Mouse (Mus musculus) thymus, adult 2 months (tissue): ENCODE data around the gene Zfp110. TPM values are rescaled to one million over a fixed set of nuclear protein-coding genes. Genes with fewer than 3 reads are reported as not detected.
"Not testable (repeated sequence)": the region's sequence is repeated elsewhere in the genome, so short reads cannot be mapped to it uniquely, and the experiment has no call there.

Experiments
- DNase-seq: peaks from one replicate; pipeline ENCODE4 v3.0.0; 2021
- H3K27ac ChIP-seq: fragments of 200-500 bp; 2 replicates; pipeline ENCODE4 v1.5.1; 2012; ENCODE audit warnings: low read length, control low read depth; ENCODE audit not compliant: control insufficient read depth, insufficient read depth
- H3K27me3 ChIP-seq: fragments of 200-500 bp; 2 replicates; pipeline ENCODE4 v1.6.1; 2012; ENCODE audit warnings: mild to moderate bottlenecking, low read length, moderate library complexity, mixed read lengths; ENCODE audit not compliant: control insufficient read depth, insufficient read depth
- H3K36me3 ChIP-seq: fragments of 200-500 bp; 2 replicates; pipeline ENCODE4 v1.6.1; 2012; ENCODE audit warnings: mild to moderate bottlenecking, low read length, moderate library complexity; ENCODE audit not compliant: control insufficient read depth, insufficient read depth
- H3K4me1 ChIP-seq: fragments of 200-500 bp; replicated peaks from 2 replicates; pipeline ENCODE4 v1.6.1; 2012; ENCODE audit warnings: low read length; ENCODE audit not compliant: control insufficient read depth, insufficient read depth
- H3K4me3 ChIP-seq: fragments of 200-500 bp; 2 replicates; pipeline ENCODE4 v1.5.1; 2012; ENCODE audit warnings: mild to moderate bottlenecking, low read length, control low read depth, moderate library complexity; ENCODE audit not compliant: control insufficient read depth, insufficient read depth
- CTCF ChIP-seq: fragments of 200-500 bp; IDR thresholded peaks from 2 replicates; pipeline ENCODE4 v1.5.1; 2012; ENCODE audit warnings: mild to moderate bottlenecking, control low read depth, low read length, moderate library complexity, borderline replicate concordance; ENCODE audit not compliant: control insufficient read depth, poor library complexity, insufficient read depth; ENCODE audit errors: extremely low read depth
- POLR2A ChIP-seq: fragments of 200-500 bp; IDR thresholded peaks from 2 replicates; pipeline ENCODE4 v1.6.1; 2012; ENCODE audit warnings: mild to moderate bottlenecking, low read length, control low read depth, moderate library complexity; ENCODE audit not compliant: control insufficient read depth, poor library complexity, insufficient read depth; ENCODE audit errors: extremely low read depth
- WGBS: fragments of 180-500 bp; shearing (Covaris S2); methylation state at CpG from one replicate; pipeline ENCODE4 v1.1.7; 2018; 5-methylcytosine and 5-hydroxymethylcytosine counted together
- polyA plus RNA-seq: library from polyadenylated mRNA; depleted of rRNA; stranded (reverse); fragments of >200 nt; gene quantifications from 2 replicates; pipeline ENCODE4 v1.2.3, GENCODE M21; 2012

Gene Zfp110
- polyA plus RNA-seq, 1 experiment: 17.6 TPM

GRCm38 (mm10) chr7:12874301-12874700 lies 39.7 kb downstream of the Zfp110 start:
- Histone ChIP-seq H3K36me3 (no peaks in the 10 kb centered on the region), H3K4me3 (no peak overlapping the region), H3K27ac (no peak overlapping the region), H3K27me3 (no peaks in the 10 kb centered on the region), H3K4me1 (no peaks in the 10 kb centered on the region)
- WGBS: 11% methylated on average over 3 of the region's 3 CpGs
- TF ChIP-seq POLR2A: no peak
- peak; percentile 18 for DNase-seq

GRCm38 (mm10) chr7:12880036-12880435 lies 45.5 kb downstream of the Zfp110 start:
- DNase-seq: no peak

GRCm38 (mm10) chr7:12880497-12880896 lies 45.9 kb downstream of the Zfp110 start:
- DNase-seq, H3K36me3 ChIP-seq, H3K4me1 ChIP-seq, H3K27me3 ChIP-seq, H3K27ac ChIP-seq: not testable (repeated sequence)
- peak overlapping the region; percentile 36 for H3K4me3 ChIP-seq
- 38% methylated on average over 8 of the region's 8 CpGs for WGBS

More at GRCm38 (mm10) chr7:12880036-12880435, 45.5 kb downstream of the Zfp110 start:
- Histone ChIP-seq H3K27me3 (no peaks in the 10 kb centered on the region), H3K27ac (no peak overlapping the region), H3K4me3 (no peak overlapping the region), H3K4me1 (peaks cover 5% of the 10 kb centered on the region), H3K36me3 (no peaks in the 10 kb centered on the region)
- no peak for TF ChIP-seq CTCF
- no peak for TF ChIP-seq POLR2A

- H3K36me3 ChIP-seq: 0 out of 2 replicates have a peak, but pooled peaks cover under 1% of the 10 kb centered on the region
- H3K27ac ChIP-seq: no peak within 1 kb of the TSS
- peak within 1 kb of the TSS; percentile 73 for H3K4me3 ChIP-seq
- H3K4me1 ChIP-seq: peaks cover 5% of the 10 kb centered on the region
- no peaks in the 10 kb centered on the region for H3K27me3 ChIP-seq
- WGBS: 2% methylated on average over 35 of the region's 35 CpGs
- TF ChIP-seq POLR2A (no peak), CTCF (no peak)
- DNase-seq: peak; percentile 92
These were observed 46.5 kb downstream of the Zfp110 start, which contains the start of gene Zfp128 for GRCm38 (mm10) chr7:12880911-12881660. Gene Zfp128 (plus strand): TSS chr7:12881177.

- no peak for TF ChIP-seq POLR2A
- no peak for TF ChIP-seq CTCF
- 96% methylated on average over 12 of the region's 12 CpGs for WGBS
- H3K4me3 ChIP-seq: no peak overlapping the region
- no peak for DNase-seq
- H3K4me1 ChIP-seq: no peaks in the 10 kb centered on the region
- peaks cover 13% of the 10 kb centered on the region for H3K36me3 ChIP-seq
- H3K27me3 ChIP-seq: no peaks in the 10 kb centered on the region
- no peak overlapping the region for H3K27ac ChIP-seq
These were observed 52.2 kb downstream of the Zfp110 start for GRCm38 (mm10) chr7:12886563-12887266.

GRCm38 (mm10) chr7:12887585-12887984 lies 53.0 kb downstream of the Zfp110 start:
- H3K27ac ChIP-seq: no peak overlapping the region
- H3K4me1 ChIP-seq: no peaks in the 10 kb centered on the region
- H3K36me3 ChIP-seq: peaks cover 13% of the 10 kb centered on the region
- DNase-seq: no peak
- no peak overlapping the region for H3K4me3 ChIP-seq
- H3K27me3 ChIP-seq: no peaks in the 10 kb centered on the region
- TF ChIP-seq CTCF (no peak), POLR2A (no peak)
- 92% methylated on average over 5 of the region's 5 CpGs for WGBS

- H3K4me3 ChIP-seq: no peak overlapping the region
- TF ChIP-seq CTCF: no peak
- no peak for TF ChIP-seq POLR2A
- no peak for DNase-seq
- H3K36me3 ChIP-seq: peaks cover 13% of the 10 kb centered on the region
- H3K4me1 ChIP-seq: no peaks in the 10 kb centered on the region
- no peaks in the 10 kb centered on the region for H3K27me3 ChIP-seq
- H3K27ac ChIP-seq: no peak overlapping the region
- 94% methylated on average over 14 of the region's 14 CpGs for WGBS
These were observed 56.4 kb downstream of the Zfp110 start for GRCm38 (mm10) chr7:12890928-12891327.
